ENCODE assay signal across 9 mouse cellular contexts in genomic region chr3:37073211-37073610, GRCm38 (mm10). TPM values are rescaled to one million over a fixed set of nuclear protein-coding genes. Genes with fewer than 3 reads are reported as not detected.
DNase-seq lines count a peak whose midpoint lies in the region; ATAC-seq and TF ChIP-seq lines count a peak whose summit lies in the region.
"Had no signal": no experiment of that assay in that cellular context is flagged by ENCODE, and none has a peak within 500 bp of the region (broad histone marks: within the 10 kb centered on the region; RNA-seq: fewer than 3 reads in every experiment).

No protein-coding gene starts in this region.

- no peak overlapping the region for H3K27ac ChIP-seq in heart, adult 2 months
- no peak overlapping the region for H3K27ac ChIP-seq in heart, embryonic 10.5 days
- no peak overlapping the region for H3K27ac ChIP-seq in CH12.LX (ENCODE audit: insufficient read depth, low read depth)
- no peak overlapping the region for H3K27ac ChIP-seq in cortical plate, adult 2 months (ENCODE audit: insufficient read depth, low read length)
- no peak overlapping the region for H3K27ac ChIP-seq in midbrain, embryonic 16.5 days (ENCODE audit: low read length)
- H3K27ac ChIP-seq: lung, embryonic 15.5 days had no signal

- TF ChIP-seq CTCF in heart, adult 2 months (IDR thresholded peaks at IDR 0.05), result peak; percentile 66
- peak in 1 of 2 experiments; percentile 61; a peak in 2 of 4 replicates for TF ChIP-seq CTCF in CH12.LX (conservative IDR thresholded peaks at IDR 0.05 in 1 of 2, IDR thresholded peaks at IDR 0.05 in 1 of 2; ENCODE audit: low read depth in 2 of 2, low read length in 2 of 2)
- peak; percentile 35; the same call in 1 of the 2 replicates for TF ChIP-seq CTCF in cortical plate, adult 2 months (IDR thresholded peaks at IDR 0.05; ENCODE audit: extremely low read depth, insufficient read depth, low read length)

- no peak overlapping the region for H3K9ac ChIP-seq in heart, adult 2 months (ENCODE audit: low read depth, low read length)
- no peak overlapping the region for H3K9ac ChIP-seq in CH12.LX (ENCODE audit: insufficient read depth, low read depth)
- no peak overlapping the region for H3K9ac ChIP-seq in midbrain, embryonic 16.5 days (ENCODE audit: low read depth, low read length)
- H3K9ac ChIP-seq: lung, embryonic 15.5 days had no signal

- H3K79me2 ChIP-seq in heart, adult 2 months (replicated peaks; ENCODE audit: control insufficient read depth, insufficient read depth, low read length), result no peaks in the 10 kb centered on the region
- H3K79me2 ChIP-seq in CH12.LX (replicated peaks; ENCODE audit: control insufficient read depth, extremely low read depth, insufficient read depth, poor library complexity, severe bottlenecking), result no peaks in the 10 kb centered on the region

- H3K36me3 ChIP-seq in heart, adult 2 months (ENCODE audit: control insufficient read depth, insufficient read depth, low read length), result no peaks in the 10 kb centered on the region
- no peaks in the 10 kb centered on the region for H3K36me3 ChIP-seq in heart, embryonic 10.5 days
- no peaks in the 10 kb centered on the region for H3K36me3 ChIP-seq in CH12.LX (replicated peaks in 1 of 2; ENCODE audit: control insufficient read depth in 1 of 2, insufficient read depth in 1 of 2, low read length in 1 of 2)
- H3K36me3 ChIP-seq in midbrain, embryonic 16.5 days (ENCODE audit: control insufficient read depth, insufficient read depth, low read length), result no peaks in the 10 kb centered on the region
- H3K36me3 ChIP-seq: lung, embryonic 15.5 days had no signal

- peak; percentile 54 for TF ChIP-seq RAD21 in CH12.LX (IDR thresholded peaks at IDR 0.05; ENCODE audit: low read depth, low read length)

- no peak for TF ChIP-seq POLR2A in heart, adult 2 months (IDR thresholded peaks at IDR 0.05; ENCODE audit: insufficient read depth, low read depth, low read length)
- no peak for TF ChIP-seq POLR2A in CH12.LX (IDR thresholded peaks at IDR 0.05; ENCODE audit: low read depth, low read length)
- TF ChIP-seq POLR2A in cortical plate, adult 2 months (IDR thresholded peaks at IDR 0.05; ENCODE audit: extremely low read depth, insufficient read depth, low read length), result no peak

- peak; percentile 69 to 70 for DNase-seq in heart, adult 2 months
- no peak for DNase-seq in heart, embryonic 10.5 days (ENCODE audit: low spot score)
- DNase-seq in CH12.LX (ENCODE audit: extremely low read depth), result peak; percentile 22
- peak; percentile 68 to 76 for DNase-seq in kidney, postnatal 4 days
- DNase-seq in ovary, postnatal 14 days (ENCODE audit: low spot score), result peak; percentile 31

- intact Hi-C loops in heart, adult 2 months (cut with DNase I), result loop anchor here (1.0 to 10.0 kb wide), 2 partner anchors 131 to 202 kb away; no protein-coding TSS in a partner anchor

- TF ChIP-seq EP300 in heart, adult 2 months (IDR thresholded peaks at IDR 0.05; ENCODE audit: insufficient read depth, low read depth, low read length), result 0 out of 2 replicates have a peak, but pooled peaks have one; percentile 40
- no peak for TF ChIP-seq EP300 in CH12.LX (IDR thresholded peaks at IDR 0.05; ENCODE audit: low read length)

- no peak for ATAC-seq in megakaryocyte, adult 5-6 weeks (ENCODE audit: poor library complexity, severe bottlenecking)
- ATAC-seq in midbrain, embryonic 16.5 days, result no peak

- no peak overlapping the region for H3K4me2 ChIP-seq in CH12.LX (ENCODE audit: insufficient read depth, low read depth, poor library complexity, severe bottlenecking)
- no peak overlapping the region for H3K4me2 ChIP-seq in midbrain, embryonic 16.5 days (ENCODE audit: low read length)
- H3K4me2 ChIP-seq: lung, embryonic 15.5 days had no signal

- in situ Hi-C loops in CH12.LX (cut with MboI; ENCODE audit: low pct_ligation_motif_present, low pct_unique_long_range_greater_than_20kb, low sequenced_read_pairs), result no loop called here

- H3K27me3 ChIP-seq in heart, adult 2 months (ENCODE audit: control insufficient read depth, insufficient read depth, low read length), result no peaks in the 10 kb centered on the region
- H3K27me3 ChIP-seq in heart, embryonic 10.5 days (ENCODE audit: insufficient read depth, poor library complexity, severe bottlenecking), result no peaks in the 10 kb centered on the region
- H3K27me3 ChIP-seq in CH12.LX (replicated peaks), result no peaks in the 10 kb centered on the region
- H3K27me3 ChIP-seq in midbrain, embryonic 16.5 days (ENCODE audit: control insufficient read depth, insufficient read depth, low read depth, low read length), result no peaks in the 10 kb centered on the region
- H3K27me3 ChIP-seq: lung, embryonic 15.5 days had no signal

- H3K4me3 ChIP-seq in heart, adult 2 months, result no peak overlapping the region
- H3K4me3 ChIP-seq in heart, embryonic 10.5 days, result no peak overlapping the region
- H3K4me3 ChIP-seq in CH12.LX (replicated peaks in 1 of 3; ENCODE audit: low read depth in 2 of 3, low read length in 2 of 3, poor library complexity in 1 of 3), result no peak overlapping the region
- no peak overlapping the region for H3K4me3 ChIP-seq in cortical plate, adult 2 months (ENCODE audit: insufficient read depth, low read length)
- H3K4me3 ChIP-seq in midbrain, embryonic 16.5 days (ENCODE audit: low read depth, low read length), result no peak overlapping the region
- H3K4me3 ChIP-seq: lung, embryonic 15.5 days had no signal

- peaks cover 7% of the 10 kb centered on the region for H3K9me3 ChIP-seq in heart, embryonic 10.5 days
- peaks cover 3% of the 10 kb centered on the region for H3K9me3 ChIP-seq in CH12.LX (replicated peaks; ENCODE audit: low read length)
- H3K9me3 ChIP-seq in midbrain, embryonic 16.5 days (replicated peaks; ENCODE audit: control insufficient read depth, low read length, poor library complexity, severe bottlenecking), result 0 out of 2 replicates have a peak, but pooled peaks cover 2% of the 10 kb centered on the region
- H3K9me3 ChIP-seq: lung, embryonic 15.5 days had no signal

- dilution Hi-C loops in CH12.LX (cut with MboI; ENCODE audit: extremely low pct_ligation_motif_present, extremely low pct_unique_long_range_greater_than_20kb, low sequenced_read_pairs), result no loop called here

- no peaks in the 10 kb centered on the region for H3K4me1 ChIP-seq in heart, adult 2 months (ENCODE audit: control insufficient read depth, insufficient read depth, low read length)
- H3K4me1 ChIP-seq in heart, embryonic 10.5 days, result no peaks in the 10 kb centered on the region
- H3K4me1 ChIP-seq in CH12.LX (ENCODE audit: control insufficient read depth in 1 of 2, insufficient read depth in 2 of 2), result no peaks in the 10 kb centered on the region
- H3K4me1 ChIP-seq in cortical plate, adult 2 months (ENCODE audit: control insufficient read depth, insufficient read depth, low read length), result no peaks in the 10 kb centered on the region
- no peaks in the 10 kb centered on the region for H3K4me1 ChIP-seq in midbrain, embryonic 16.5 days (ENCODE audit: control insufficient read depth, insufficient read depth, low read length)
- H3K4me1 ChIP-seq: lung, embryonic 15.5 days had no signal

TF ChIP-seq in CH12.LX, 34 proteins besides CTCF, POLR2A, EP300 and RAD21:
- no peak for TF ChIP-seq MAZ (IDR thresholded peaks at IDR 0.05; ENCODE audit: low read depth, low read length)
- peak; percentile 53 for TF ChIP-seq SMC3 (IDR thresholded peaks at IDR 0.05; ENCODE audit: low read depth, low read length)

RNA-seq across cellular contexts. Expression of gene Adad1, which starts 9.9 kb away (rescaled TPM):
- not detected for total RNA-seq in heart, adult 2 months (2021)
- polyA plus RNA-seq in heart, adult 2 months (2012; rRNA removed), result not detected in 2 replicates
- 0.44 and 0.64 TPM in 2 replicates for polyA plus RNA-seq in heart, embryonic 10.5 days (2016; fragmentation: Nextera tagmentation; extraction: Ambion mirVana)
- total RNA-seq in CH12.LX (2012; rRNA removed) (not detected in 2 replicates), CH12.LX (2014; rRNA removed) (not detected in 2 replicates)
- polyA plus RNA-seq in CH12.LX (2012; ENCODE audit: insufficient read length, low read depth), result not detected in 2 replicates
- not detected in 2 replicates for polyA plus RNA-seq in cortical plate, adult 2 months (2012; rRNA removed)
- not detected in 2 replicates for total RNA-seq in megakaryocyte, adult 5-6 weeks (2015)
- not detected in 2 replicates for total RNA-seq in megakaryocyte, adult 5-6 weeks (2017)
- polyA plus RNA-seq in midbrain, embryonic 16.5 days (2015; fragmentation: Nextera tagmentation; extraction: Ambion mirVana), result 0.19 and 0.22 TPM in 2 replicates

RNA-seq across cellular contexts. Expression of gene Il2, which starts 52.5 kb away (rescaled TPM):
- total RNA-seq in heart, adult 2 months (2021), result not detected
- polyA plus RNA-seq in heart, adult 2 months (2012; rRNA removed), result not detected in 2 replicates
- 0.17 and 0.24 TPM in 2 replicates for polyA plus RNA-seq in heart, embryonic 10.5 days (2016; fragmentation: Nextera tagmentation; extraction: Ambion mirVana)
- total RNA-seq in CH12.LX (2012; rRNA removed) (not detected in 2 replicates), CH12.LX (2014; rRNA removed) (0.34 TPM in 1 of 2 replicates, not detected in the other)
- not detected in 2 replicates for polyA plus RNA-seq in CH12.LX (2012; ENCODE audit: insufficient read length, low read depth)
- polyA plus RNA-seq in cortical plate, adult 2 months (2012; rRNA removed), result 0.31 and 0.47 TPM in 2 replicates
- 0.18 and 0.89 TPM in 2 replicates for total RNA-seq in megakaryocyte, adult 5-6 weeks (2015)
- not detected in 2 replicates for total RNA-seq in megakaryocyte, adult 5-6 weeks (2017)
- polyA plus RNA-seq in midbrain, embryonic 16.5 days (2015; fragmentation: Nextera tagmentation; extraction: Ambion mirVana), result 0.28 and 0.46 TPM in 2 replicates
